Mouse (Mus musculus) adrenal gland, postnatal 36 days (tissue): ENCODE results near the gene 9230112D13Rik. TPM values are rescaled to one million over a fixed set of nuclear protein-coding genes. Genes with fewer than 3 reads are reported as not detected.

Experiments used
- DNase-seq, 2 experiments: peaks; one replicate each; pipeline ENCODE4 v3.0.0; 2021; ENCODE audit warnings: mixed read lengths in 1 of 2
- total RNA-seq, 2 experiments: library from RNA; stranded (reverse); gene quantifications; 2 replicates each; pipeline ENCODE4 v1.2.3; 2021

The 9230112D13Rik gene
- total RNA-seq, 2 experiments from 2014 or later: not detected

DNA sequence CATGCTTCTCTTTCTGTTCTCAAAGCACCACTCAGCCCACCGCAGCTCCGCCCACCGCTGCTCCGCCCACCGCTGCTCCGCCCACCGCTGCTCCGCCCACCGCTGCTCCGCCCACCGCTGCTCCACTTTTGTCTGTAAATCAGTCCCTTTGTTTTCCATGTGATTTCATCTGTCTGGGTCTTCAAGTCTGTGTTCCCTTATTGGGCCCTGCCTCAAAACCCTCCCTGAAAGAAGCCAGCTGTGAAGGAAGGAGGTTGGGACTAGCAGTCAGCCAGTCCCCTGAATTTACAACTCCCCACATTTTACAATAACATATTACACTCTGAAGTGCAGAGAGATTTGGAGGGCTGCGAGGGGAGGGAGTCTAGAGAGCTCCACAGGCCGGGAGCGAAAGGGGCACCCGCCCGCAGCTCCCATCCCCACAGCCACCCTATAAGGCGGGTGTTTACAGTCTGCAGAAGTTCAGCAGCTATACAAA is 18.1 kb upstream of the 9230112D13Rik start:
- peak in 1 of 2 experiments; percentile 37 for DNase-seq

DNA sequence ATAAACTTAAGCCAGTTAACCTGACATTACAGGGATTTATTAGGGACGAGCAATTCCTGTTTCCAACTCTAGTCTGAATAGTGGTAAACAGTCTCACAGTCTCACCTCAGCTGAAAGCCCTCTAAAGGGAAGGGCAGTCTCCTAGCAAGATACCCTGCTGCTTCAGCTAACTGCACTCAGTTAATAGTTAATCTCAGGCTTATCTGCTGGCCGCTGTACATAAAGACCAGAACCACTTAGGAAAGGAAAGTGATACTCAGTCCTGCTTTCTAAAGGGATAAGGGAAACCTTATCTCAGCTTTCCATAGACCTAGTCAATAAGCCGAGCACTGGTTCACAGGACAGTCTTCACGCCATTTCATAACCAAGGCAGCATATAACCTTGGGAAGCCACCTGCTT is 13.3 kb upstream of the 9230112D13Rik start:
- DNase-seq: no peak

DNA sequence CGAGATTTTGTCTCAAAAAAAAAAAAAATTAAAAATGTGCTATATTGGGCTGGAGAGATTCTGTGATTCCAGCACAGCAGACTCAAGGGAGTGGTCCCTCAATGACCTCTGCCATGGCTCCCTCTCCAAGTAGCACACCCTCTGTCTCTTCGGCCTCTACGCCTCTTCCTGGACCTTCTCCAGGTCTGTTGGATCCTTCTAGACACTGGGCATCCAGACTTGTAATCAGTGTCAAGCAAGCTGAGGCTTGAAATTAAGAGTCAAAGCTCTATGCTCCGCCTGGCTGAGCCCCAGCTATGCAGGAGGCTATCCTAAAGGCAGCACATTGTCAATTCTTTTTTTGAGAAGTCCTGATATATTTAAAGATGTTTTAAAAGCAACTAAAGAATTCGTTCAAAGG is 10.9 kb upstream of the 9230112D13Rik start:
- DNase-seq: no peak

DNA sequence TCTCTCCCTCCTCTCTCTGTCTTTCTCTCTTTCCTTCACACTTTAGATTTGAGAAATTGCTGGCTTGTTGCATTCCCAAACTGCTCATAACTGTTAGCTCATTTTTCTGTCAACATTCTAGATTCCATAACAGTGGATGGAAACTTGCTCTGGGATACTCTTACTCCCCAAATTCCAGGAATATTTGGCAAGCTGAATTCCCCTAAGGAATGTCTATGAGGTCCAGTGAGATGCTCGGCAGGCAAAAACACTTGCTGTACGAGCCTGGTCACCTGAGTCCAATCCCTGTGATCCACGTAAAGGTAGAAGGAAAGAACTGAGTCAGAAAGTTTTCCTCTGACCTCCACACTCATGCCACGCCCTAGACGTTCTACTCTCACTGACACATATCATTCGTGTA is 9.9 kb upstream of the 9230112D13Rik start:
- DNase-seq: no peak

DNA sequence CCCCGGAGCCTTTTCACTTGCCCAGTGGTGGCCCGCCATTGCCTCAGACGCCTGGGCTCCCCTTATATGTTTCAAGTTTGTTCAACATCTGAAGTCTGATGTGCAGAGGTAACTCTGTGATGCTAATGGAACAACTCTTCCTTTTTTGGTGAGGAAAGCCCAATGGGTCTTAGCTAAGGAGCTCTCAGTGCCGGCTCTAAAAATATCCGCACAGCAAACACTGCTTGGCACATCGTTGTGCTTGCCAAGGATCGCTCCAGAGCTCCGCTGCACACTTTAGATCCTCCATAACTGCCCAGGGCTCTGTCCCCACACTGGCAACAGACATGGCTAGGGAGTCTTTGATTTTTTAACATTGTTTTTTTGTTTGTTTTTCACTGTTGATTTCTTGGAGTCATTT is 6.2 kb upstream of the 9230112D13Rik start:
- no peak for DNase-seq

DNA sequence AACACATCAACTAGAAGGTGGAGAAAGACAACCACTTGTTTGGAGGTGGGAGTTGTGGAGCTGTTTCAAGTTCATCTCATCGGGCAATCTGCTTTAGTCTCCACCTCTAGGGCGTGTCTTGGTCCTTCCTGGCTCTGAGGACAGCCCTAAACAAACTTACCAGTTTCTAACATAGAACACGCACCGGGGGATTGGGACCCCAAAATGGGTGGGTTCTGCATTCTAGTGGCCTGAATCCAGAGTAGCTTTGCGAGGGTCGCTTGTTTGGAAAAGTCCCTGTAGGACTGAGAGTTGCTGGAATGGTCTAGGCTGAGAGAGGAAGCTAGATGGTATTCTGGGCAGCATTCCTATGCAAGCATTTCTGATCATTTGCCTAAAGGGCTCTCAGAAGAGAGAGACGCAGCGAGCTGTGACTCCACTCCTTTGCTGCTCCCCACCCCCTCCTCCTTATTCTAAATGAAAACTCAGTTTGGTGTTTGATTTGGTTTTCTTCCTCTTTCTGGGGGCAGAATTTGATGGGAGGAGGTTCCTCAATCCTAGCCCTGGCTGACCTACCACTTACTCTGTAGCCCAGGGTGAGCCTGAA is 4.5 kb downstream of the 9230112D13Rik start:
- DNase-seq: no peak

DNA sequence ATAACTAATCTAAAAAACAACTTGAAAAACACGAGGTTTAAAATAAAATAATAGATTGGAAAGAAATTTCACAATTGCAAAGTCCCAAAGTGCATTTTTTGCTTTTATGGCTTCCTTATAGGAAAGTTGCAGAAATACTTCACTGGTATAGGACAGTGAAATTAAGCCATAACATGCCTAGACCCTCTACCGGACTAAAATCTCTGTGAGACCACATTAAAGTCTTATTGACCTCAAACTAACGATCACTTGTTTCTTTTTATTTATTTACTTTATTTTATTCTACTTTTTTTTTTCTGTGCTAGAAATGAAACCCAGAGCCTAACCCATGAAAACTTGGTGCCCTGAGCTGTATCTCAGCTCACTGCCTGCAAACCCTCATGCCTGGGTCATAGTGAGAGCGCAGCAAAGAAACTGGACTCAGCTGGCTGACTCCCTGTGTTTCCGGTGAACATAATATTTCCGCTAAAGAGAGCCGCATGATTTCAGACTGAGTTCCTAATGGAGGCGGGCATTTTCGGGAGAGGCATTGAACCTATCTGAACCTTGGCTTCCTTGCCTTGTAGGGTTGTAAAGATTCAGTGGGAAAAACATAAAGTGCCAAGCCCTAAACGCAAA is 5.5 kb downstream of the 9230112D13Rik start:
- DNase-seq: no peak

DNA sequence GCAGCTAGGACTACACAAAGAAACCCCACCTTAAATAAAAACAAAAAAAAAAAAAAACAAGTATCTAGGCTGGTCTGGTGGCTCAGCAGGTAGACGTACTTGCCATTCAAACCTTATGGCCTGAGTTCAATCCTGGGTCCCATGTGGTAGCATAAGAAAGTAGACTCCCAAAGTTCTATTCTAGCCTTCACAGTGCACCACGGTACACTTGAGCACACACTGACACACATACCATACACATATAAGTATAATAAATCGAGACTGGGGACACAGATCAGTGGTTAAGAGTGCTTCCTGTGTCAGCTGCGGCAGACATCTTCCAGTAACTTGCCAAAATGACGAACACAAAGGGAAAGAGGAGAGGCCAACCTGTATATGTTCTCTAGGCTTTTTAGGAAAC is 6.7 kb downstream of the 9230112D13Rik start:
- DNase-seq: no peak

DNA sequence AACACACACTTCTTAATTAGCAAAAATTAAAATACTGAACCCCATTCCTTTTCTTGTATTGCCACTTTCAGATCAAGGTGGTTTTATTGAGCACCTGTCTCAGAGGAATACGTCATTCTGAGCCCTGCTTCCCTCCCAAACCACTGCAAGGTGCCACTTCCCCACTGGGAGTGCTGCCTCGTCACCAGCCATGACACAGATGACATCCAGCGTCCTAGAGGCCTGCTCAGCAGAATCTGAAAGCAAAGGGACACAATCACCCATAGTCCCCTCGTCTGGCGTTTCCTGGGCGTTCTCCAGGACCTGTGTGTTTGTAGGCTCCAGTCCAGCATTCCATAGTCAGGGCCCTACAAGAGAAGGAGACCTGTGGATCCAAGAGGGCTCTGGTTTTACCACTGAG is 8.5 kb downstream of the 9230112D13Rik start:
- no peak for DNase-seq

DNA sequence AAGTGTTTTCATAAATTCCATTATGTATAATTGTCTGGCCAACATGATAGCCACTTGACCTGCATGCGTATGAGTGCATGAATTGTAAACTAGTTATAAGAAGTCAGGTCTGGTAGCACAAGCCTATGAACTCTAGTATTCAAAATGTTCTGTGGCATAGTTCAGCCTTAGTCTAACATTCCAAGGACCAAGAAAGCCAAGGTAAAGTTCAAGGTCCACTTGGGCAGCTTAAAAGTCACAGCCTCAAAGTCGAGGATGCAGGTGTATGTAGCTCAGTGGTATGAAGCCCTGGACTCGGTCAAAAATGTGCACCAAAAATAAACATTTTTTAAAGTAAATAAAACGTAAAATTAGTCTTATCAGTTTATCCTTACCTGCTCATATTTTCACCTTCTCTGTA is 10.0 kb downstream of the 9230112D13Rik start:
- no peak for DNase-seq

DNA sequence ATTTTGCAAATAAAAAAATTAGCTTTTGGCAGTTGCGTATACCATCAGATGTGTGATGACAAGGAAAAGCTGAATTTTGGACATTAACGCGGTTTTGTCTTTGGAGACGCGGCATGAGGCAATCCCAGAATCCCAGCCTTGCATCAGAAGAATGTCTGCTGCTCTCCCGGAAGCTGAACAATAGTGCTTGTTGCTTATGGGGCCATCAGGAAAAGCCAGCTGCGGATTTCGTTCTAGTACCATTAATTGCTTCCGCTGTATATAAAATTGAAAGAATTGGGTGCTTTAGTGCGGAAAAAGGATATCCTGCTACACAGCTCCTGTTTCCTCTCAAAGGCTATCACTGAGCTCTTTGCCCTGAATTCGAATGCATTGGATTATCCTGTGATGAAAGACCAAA is 10.7 kb downstream of the 9230112D13Rik start:
- no peak for DNase-seq

DNA sequence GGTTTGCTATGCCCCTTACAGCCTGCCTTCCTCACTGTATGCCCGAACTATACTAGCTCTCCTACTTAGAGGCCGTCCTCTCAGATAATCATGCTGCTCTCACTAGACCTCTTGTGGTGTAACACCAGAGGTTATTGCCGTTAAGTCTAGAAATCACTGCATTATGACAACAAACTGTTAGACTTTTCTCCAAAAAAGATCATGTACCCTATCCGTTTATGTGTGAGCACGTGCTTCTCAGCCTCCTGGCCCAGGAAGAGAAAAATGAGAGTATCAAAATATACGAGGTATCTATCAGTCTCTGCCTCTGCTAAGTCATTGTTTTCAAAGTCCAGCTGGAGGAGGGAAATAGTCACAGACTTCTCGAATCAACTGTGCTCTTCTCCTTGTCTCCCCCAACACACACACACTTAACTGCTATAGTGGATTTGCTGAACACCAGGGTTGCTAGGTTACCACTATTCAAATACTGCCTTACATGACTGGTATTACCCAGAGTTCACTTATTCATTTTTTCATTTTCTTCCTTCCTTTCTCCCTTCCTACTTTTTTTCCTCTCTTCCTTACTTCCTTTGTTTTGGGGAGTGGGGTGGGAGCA is 13.7 kb downstream of the 9230112D13Rik start:
- DNase-seq: no peak

DNA sequence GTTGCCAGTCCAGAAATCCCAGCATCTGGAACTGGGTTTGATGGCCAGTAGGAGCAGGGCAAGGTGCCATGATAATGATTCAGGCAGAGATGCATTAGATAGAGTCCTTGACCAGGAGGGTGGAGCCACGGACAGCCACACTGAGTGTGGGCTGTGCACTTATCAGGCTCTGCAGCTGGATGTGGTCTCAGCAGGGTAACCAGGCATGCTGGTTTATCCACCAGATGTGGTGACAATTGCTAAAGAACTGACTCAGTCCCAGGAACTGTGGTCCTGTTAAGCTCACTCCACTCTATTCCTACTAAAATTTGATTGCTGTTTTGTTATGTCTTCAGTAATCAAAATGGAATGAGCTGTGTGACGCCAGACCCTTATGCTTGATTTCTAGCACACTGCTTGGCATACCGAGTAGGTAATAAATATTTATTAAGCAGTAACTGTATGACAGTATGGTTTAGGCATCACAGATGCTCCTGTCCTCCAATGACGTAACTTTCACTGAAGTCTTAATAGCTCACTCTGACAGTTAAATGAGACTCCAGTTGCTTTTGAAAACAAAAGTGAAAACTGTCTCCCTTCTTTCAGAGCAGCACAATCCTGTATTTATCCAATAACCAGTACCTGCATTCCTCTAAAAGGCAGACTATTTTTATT is 14.3 kb downstream of the 9230112D13Rik start:
- peak; percentile 79 to 81 for DNase-seq

DNA sequence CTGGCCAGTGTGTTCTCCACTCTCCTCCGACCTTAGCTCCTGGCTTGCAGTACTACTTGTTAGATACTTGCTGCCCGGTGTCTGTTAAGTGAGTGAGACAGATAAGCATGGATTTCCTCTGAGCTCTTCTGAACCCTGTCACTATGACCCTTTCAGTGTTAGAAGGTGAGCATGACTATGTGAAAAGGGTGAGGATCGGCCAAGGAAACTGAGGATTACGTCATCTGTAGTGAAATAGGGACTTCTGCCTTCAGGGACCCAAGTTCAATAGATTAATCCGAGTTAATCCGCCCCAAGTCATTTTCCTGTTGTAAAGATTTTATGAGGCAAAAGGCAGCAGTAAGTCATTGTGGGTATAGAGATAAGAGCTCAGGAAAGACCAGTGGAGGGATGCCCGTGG is 17.3 kb downstream of the 9230112D13Rik start:
- DNase-seq: no peak

DNA sequence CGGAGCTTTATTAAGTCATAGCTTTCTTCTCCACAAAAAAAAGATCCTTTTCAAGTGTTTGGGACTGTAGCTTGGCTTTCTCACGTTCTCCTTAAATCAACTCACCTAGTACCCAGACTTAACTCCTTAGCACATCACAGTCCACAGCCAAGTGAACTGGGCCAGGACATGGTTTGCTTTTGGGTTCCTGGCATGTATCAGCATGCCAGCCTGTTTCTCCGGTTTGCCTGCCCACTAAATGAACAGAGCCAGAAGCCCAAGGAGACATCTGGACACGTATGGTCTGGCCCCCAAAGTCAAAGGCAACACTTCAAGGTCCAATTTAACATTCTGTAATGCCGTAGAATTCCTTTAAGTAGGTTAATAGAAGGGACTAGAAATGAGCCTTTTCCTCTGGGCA is 18.2 kb downstream of the 9230112D13Rik start:
- DNase-seq: no peak

DNA sequence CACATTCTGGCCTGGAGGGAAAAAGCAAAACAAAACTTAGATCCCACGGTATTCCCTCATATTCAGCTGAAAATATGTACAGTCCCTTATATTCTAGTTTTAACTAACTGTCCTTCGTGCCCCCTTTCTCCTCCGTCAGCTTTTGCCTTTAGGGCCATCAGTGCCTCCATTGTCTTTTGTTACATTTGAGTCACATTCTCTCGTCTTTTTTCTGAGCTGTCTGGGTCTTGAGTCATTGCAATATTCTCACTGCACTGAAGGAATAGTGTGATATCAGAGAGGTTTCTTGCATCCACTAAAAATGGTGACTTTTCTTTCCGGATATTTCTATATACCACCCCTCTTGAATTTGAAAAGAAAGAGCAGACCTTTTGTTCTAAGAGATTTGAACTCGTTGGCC is 18.8 kb downstream of the 9230112D13Rik start:
- no peak for DNase-seq

DNA sequence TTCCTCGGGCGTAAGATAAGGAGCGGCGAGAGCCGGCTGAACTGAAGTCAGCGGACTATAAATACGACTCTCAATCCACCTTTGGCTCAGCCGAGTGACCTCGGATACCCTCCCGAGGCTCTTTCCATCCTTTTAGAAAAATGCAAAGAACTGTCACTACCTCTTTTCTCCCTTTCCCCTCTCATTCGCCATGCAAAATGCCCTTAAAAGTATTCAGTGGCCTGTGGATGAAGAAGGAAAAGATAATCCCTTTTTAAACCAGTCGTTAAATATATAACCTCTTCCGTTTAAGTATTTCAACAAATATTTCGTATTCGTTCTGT is 19.3 kb downstream of the 9230112D13Rik start, which contains the start of gene Bmpr1a:
Bmpr1a (minus strand) TSS at position 17 of the 323 bp plus-strand sequence.
- no peak for DNase-seq

DNA sequence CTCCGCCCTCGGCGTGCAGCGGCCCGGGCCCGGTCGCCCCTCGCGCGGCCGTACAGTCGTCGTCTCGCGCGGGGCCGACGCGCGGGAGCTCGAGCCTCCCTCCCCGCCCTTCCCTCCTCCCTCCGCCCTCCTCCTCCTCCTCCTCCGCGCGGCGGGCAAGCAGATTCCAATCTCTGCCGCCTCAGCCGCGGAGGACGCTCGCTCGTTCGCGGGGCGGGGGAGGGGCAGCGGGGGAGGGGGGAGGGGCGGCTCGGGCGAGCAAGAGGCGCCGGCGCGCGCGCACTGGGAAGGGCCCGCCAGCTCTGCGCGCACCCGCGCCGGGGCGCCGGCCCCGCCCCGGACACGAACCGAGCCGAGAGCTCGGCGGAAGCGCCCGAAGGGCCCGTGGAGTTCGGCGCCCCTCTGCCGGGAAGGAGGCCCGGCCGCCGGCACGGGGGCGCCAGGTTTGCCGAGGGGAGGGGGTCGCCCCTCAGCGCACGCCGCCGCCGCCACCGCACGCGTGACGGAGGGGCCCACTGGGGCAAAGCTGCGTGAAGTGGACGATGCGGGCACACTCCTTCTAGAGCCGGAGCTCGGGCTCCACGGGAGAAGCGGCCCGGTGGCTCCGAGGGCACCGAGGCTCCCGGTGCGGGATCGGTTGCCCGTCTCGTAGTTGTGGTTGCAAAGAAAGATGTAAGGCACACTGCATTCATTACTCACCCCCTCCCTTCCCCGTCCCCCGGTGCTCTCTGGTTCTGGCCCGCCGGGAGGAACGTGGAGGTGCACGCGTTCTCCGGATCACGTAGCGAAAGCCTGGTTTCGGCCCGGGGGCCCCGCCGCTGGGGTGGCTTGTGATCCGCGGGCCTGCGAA is 19.9 kb downstream of the 9230112D13Rik start:
- peak; percentile 92 to 93 for DNase-seq

DNA sequence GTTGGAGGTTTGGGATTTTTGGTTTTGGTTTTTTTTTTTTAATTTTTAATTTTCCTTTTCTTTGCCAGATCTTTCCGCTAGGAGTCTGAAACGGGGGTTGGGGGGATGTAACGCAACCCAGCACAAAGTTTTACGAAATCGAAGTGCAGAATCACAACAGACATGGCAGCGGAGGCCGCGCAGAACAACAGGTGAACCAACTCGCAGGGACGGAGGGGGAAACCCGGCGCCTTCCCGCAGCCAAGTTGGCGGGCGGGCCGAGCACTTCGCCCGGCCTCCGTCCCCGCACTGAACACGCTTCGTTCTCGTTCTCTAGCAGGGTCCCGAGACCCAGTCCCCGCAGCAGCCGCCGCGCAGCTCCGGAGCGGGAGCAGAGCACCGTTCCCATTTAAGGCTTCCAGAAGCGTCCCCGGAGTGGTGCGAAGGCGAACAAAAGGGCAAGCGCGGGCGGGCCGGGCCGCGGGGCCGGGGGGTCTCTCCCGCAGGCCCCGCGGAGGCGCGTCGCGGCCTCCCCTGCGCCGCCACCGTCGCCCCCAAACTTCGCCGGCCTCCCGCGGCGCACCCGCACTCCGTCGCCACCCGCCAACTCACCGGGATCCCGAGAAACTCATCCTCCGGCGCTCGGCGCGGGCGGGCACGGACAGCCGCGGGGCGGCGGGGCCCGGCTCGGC is 20.7 kb downstream of the 9230112D13Rik start:
- peak; percentile 57 to 66 for DNase-seq

DNA sequence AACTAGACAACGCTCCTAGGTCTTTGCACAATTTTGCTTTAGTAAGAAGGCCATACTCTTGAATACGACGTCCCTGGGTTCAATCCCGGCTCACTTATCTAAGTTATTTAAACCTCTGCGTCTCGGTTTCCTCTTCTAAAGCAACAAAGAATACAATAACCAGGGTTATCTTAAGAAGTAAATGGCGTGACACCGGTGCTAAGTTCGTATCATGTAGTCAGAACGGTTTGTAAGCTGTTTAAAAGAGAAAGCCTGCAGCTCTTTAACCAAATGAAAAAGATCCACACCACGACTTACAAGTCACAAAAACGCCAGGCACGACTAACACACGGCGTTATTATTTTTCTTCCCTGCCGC is 21.2 kb downstream of the 9230112D13Rik start:
- DNase-seq: no peak

DNA sequence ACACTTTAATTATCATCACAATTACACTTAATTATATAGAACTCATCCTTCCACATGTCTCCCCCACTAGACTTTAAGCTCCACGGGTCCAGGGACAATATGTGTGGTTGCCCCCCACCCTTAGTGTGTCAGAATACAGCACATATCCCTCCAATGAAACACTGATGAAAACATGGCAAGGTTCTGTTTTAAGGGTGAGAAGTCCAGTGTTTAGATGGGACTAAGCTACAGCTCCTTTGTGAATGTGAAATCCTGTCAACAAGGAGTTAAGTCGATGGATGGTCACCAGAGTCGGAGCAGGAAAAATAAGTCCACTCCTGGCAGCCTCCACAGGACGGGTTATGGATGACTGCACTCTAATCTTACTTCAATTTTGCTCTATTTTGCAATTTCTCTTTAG is 22.3 kb downstream of the 9230112D13Rik start:
- DNase-seq: no peak

DNA sequence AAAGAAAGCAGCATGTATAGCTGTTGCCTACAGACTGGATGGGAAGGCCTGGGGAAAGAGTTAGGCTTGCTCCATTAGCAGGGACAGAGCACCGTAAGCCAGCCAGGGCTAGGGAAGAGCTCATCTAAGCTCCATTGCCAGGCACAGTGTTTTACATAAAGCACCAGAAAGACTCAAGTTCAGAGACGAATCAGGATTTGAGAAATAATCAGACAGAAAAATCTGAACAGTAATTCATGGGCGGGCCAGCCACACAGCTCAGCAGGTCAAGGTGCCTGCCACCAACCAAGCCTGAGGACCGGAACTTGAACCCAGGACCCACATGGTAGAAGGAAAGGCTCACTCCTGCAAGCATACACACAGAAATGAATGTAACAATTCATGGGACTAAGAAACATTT is 22.9 kb downstream of the 9230112D13Rik start:
- peak in 1 of 2 experiments; percentile 32 for DNase-seq
